Mouse (Mus musculus) C2C12 (cell line): Measurements from ENCODE around the gene Fam193a. TPM values are rescaled to one million over a fixed set of nuclear protein-coding genes. Genes with fewer than 3 reads are reported as not detected.

Source experiments
- H3K27me3 ChIP-seq: one replicate; pipeline ENCODE4 v1.6.1; 2011; ENCODE audit not compliant: control insufficient read depth, insufficient read depth, insufficient read length
- H3K36me3 ChIP-seq: one replicate; pipeline ENCODE4 v1.6.1; 2011; ENCODE audit not compliant: control insufficient read depth, insufficient read depth
- H3K4me3 ChIP-seq: one replicate; pipeline ENCODE4 v1.5.1; 2011; ENCODE audit warnings: mild to moderate bottlenecking, control low read depth; ENCODE audit not compliant: poor library complexity, insufficient read depth, severe bottlenecking
- H3K79me2 ChIP-seq: one replicate; pipeline ENCODE4 v1.6.1; 2011; ENCODE audit not compliant: control insufficient read depth, insufficient read depth
- H3K79me3 ChIP-seq: one replicate; pipeline ENCODE4 v1.6.1; 2011; ENCODE audit warnings: low read depth, control low read depth
- H3ac ChIP-seq: one replicate; pipeline ENCODE3; 2011; ENCODE audit warnings: low read depth; ENCODE audit not compliant: control insufficient read depth, insufficient read length
- CEBPB ChIP-seq: IDR thresholded peaks from one replicate; pipeline ENCODE4 v1.6.1; 2011; ENCODE audit warnings: low read depth, mild to moderate bottlenecking, control low read depth, moderate library complexity
- CTCF ChIP-seq: IDR thresholded peaks from one replicate; pipeline ENCODE4 v1.5.1; 2011; ENCODE audit not compliant: control insufficient read depth, insufficient read depth, insufficient read length
- FOSL1 ChIP-seq: IDR thresholded peaks from one replicate; pipeline ENCODE4 v1.8.0; 2011; ENCODE audit warnings: mild to moderate bottlenecking, low read length; ENCODE audit not compliant: poor library complexity, insufficient read depth, severe bottlenecking
- MAX ChIP-seq: IDR thresholded peaks from one replicate; pipeline ENCODE4 v1.6.1; 2011; ENCODE audit warnings: mild to moderate bottlenecking, control low read depth
- MYOD1 ChIP-seq: IDR thresholded peaks from one replicate; pipeline ENCODE4 v1.6.1; 2011; ENCODE audit warnings: low read depth; ENCODE audit not compliant: control insufficient read depth, insufficient read length
- MYOG ChIP-seq: IDR thresholded peaks from one replicate; pipeline ENCODE4 v1.6.1; 2011; ENCODE audit not compliant: control insufficient read depth, insufficient read length; ENCODE audit errors: extremely low read depth
- USF1 ChIP-seq: IDR thresholded peaks from one replicate; pipeline ENCODE4 v1.6.1; 2011; ENCODE audit warnings: low read depth, mild to moderate bottlenecking, control low read depth, moderate library complexity
- polyA plus RNA-seq: library from polyadenylated mRNA; unstranded; fragments of >200 nt; fragmentation: generic; extraction: Trizol; gene quantifications from one replicate; pipeline ENCODE4 v1.2.1, GENCODE M21; 2012; ENCODE audit warnings: missing spikeins

The Fam193a gene
- polyA plus RNA-seq, 1 experiment = 11.4 TPM

DNA sequence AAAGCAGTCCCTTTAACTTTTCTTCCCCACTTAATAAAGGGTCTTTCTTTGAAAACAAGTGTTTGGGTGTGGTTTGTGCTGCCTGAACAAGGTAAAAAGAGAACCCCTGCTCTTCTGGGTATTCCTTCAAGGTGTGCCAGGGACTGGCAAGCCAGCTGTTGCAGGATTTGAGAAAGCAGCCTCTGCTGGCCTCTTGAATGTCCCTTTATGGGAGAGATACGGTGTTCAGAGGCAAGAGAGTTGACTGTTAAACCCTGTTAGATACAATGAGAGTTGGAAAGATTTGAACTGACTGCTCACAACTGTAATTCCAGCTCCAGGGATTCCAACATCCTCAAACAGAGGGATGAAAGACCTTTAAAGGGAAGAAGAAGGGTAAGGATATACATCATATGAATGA, 35.7 kb upstream of the Fam193a start:
- H3K4me3 ChIP-seq = no peak overlapping the region
- H3K36me3 ChIP-seq = peaks cover 9% of the 10 kb centered on the region
- TF ChIP-seq FOSL1 (no peak), MYOD1 (no peak), CTCF (no peak), CEBPB (no peak), MYOG (no peak), USF1 (no peak), MAX (no peak)
- peaks cover 31% of the 10 kb centered on the region for H3K79me3 ChIP-seq
- H3K79me2 ChIP-seq = peaks cover 43% of the 10 kb centered on the region
- no peaks in the 10 kb centered on the region for H3K27me3 ChIP-seq
- no peak overlapping the region for H3ac ChIP-seq

DNA sequence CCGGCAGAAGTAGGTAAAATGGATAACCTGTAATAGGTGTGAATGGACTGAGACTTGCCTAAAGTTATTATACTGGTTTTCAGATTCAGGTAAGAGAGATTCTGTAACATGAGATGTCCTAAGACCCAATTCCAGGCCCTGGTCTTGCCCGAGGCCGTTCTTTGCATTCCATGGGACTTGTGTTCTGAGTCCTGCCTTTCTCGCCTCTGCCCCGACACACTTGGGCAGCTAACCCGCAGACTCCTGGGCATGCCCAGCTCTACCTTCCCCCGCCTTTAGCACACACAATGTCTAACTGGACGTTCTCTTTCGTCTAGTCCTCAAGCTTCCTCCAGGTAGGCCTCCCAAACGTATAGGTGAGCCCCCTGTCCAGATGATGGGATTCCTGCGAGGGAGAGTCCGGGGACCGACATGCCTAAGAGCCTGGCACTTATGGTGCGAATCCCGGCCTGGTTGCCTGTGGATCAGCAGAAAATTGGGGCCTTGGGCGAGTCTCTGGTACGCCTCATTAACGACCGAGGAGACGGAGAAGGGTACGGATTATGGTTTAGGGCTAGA, 34.1 kb upstream of the Fam193a start:
- peaks cover 58% of the 10 kb centered on the region for H3K79me2 ChIP-seq
- no peaks in the 10 kb centered on the region for H3K27me3 ChIP-seq
- no peak for TF ChIP-seq CTCF
- no peak for TF ChIP-seq FOSL1
- TF ChIP-seq CEBPB = no peak
- no peak for TF ChIP-seq MAX
- no peak for TF ChIP-seq USF1
- no peak for TF ChIP-seq MYOG
- no peak for TF ChIP-seq MYOD1
- H3K4me3 ChIP-seq = peak overlapping the region; percentile 65
- H3K79me3 ChIP-seq = peaks cover 47% of the 10 kb centered on the region
- H3K36me3 ChIP-seq = peaks cover 16% of the 10 kb centered on the region
- H3ac ChIP-seq = peak overlapping the region; percentile 68

DNA sequence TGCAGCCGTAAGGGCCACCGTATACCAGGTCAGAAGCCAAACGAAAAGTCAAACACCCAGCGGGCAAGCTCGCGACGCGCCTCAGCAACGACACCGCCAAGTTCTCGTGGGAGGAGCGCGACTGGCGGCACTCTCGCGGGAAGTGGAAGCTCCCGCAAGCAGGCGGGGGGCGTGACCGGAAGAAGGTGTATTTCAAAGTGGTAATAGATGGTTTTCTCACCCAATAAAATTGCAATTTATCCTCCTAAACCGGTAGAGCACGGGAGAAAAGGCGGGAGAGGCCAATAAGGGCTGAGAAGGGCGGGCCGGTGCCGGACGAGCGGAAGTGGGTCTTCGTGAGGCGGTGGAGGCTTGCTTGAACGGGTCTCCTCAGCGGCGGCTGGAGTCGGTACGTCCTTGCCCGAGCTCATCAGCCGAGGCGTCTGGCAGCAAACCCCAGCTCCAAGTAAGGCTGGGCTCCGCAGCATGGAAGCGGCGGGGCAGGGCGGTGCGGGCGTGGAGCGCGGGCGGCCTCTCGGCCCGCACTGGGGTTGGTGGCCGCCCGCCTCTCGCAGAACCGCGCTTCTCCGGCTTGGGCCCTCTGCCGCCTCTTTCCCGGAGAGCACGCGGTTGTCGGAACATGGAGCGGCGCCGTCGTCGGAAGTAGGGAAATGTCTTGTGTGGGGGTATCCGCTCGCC, 33.5 kb upstream of the Fam193a start, which contains the start of gene Rnf4:
TSS of gene Rnf4 (plus strand) at position 193 of the 678 bp plus-strand sequence.
- H3K79me2 ChIP-seq = peaks cover 64% of the 10 kb centered on the region
- H3K4me3 ChIP-seq = peak within 1 kb of the TSS; percentile 65

DNA sequence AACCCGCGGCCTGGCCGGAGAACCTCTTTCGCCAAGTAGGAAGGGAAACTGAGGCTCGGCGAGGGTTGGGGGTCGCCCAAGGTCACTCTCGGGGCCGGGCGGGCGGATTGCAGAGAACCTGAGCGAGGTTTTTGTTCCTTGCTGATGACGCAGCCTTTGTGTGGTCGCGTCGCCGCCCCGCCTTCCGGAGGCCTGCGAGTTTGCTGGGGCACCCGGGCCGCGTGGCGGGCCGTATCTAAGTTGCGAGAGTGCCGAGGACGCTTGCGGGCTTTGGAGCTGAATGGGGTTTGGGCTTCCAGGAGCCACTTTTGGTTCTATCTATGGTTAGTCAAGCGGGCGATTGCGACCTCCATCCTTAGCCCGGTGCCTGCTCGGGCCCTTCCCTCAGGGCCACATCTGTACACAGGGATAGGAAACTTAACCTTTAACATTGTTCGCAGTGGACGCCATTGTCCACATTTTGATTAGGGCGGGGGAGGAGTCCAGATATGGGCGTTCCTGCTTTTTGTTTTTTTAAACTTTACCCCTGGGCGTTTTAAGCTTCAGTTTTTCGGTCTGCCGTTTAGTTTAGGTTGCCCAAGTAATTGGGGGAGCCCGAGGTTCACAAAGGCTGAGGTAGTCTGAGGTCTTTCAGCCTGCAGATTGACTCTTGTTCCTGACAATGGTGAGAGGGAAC, 32.8 kb upstream of the Fam193a start:
- Histone ChIP-seq H3K27me3 (no peaks in the 10 kb centered on the region), H3K79me3 (peaks cover 60% of the 10 kb centered on the region), H3K36me3 (peaks cover 16% of the 10 kb centered on the region), H3K79me2 (peaks cover 71% of the 10 kb centered on the region), H3K4me3 (peak overlapping the region; percentile 65), H3ac (peak overlapping the region; percentile 95)
- TF ChIP-seq MAX = peak; percentile 79
- no peak for TF ChIP-seq MYOD1
- no peak for TF ChIP-seq CTCF
- no peak for TF ChIP-seq MYOG
- no peak for TF ChIP-seq FOSL1
- TF ChIP-seq CEBPB = no peak
- no peak for TF ChIP-seq USF1

More for the DNA sequence above, 33.5 kb upstream of the Fam193a start, which contains the start of gene Rnf4:
- Histone ChIP-seq H3K27me3 (no peaks in the 10 kb centered on the region), H3K36me3 (peaks cover 16% of the 10 kb centered on the region), H3K79me3 (peaks cover 53% of the 10 kb centered on the region), H3ac (peak within 1 kb of the TSS; percentile 95)
- TF ChIP-seq MAX (no peak), FOSL1 (no peak), USF1 (peak; percentile 58)

DNA sequence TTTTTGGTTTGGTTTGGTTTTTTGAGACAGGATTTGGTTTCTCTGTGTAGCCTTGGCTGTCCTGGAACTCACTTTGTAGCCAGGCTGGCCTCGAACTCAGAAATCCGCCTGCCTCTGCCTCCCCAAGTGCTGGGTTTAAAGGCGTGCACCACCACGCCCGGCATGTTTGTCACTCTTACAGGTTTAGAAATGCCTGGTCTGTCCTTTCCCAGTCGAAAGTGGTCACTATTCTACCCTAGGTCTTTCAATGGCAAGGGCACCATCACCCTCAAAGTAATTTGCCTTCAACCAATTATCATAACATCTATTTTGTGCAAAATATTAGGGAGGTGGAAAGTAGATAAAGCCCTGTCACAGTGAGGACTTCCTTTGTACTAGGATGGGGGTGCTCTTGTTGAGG, 29.5 kb upstream of the Fam193a start:
- Histone ChIP-seq H3K27me3 (no peaks in the 10 kb centered on the region), H3K79me2 (peaks cover 98% of the 10 kb centered on the region), H3K4me3 (no peak overlapping the region), H3ac (no peak overlapping the region), H3K79me3 (peaks cover 87% of the 10 kb centered on the region), H3K36me3 (peaks cover 35% of the 10 kb centered on the region)
- TF ChIP-seq MYOD1 (no peak), CEBPB (no peak), FOSL1 (no peak), MAX (no peak), USF1 (no peak), CTCF (no peak), MYOG (no peak)

DNA sequence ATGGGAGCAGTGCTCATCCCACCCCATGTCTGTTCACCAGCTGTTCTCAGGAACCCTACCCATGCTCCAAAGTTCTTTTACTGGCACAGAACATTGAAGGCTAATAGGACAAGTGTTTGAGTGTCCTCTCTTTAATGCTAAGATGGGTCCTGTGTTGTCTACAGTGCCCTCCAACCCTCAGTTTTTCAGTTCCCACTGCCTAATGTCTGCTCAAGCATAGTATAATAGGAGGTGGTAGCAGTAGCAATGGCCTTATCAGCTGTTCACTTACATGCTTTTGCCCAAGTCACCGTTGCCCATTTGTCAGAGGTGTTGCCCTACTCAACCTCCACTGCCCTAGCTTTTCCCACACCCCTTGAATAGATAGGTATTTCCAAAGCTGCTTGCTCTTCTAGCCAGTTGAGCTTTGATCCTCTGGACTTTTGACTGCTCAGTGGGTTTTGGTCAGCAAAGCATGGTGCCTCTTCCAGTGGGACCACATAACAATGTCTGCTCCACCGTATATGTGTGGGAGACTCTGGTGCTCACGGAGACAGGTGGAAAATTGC, 17.6 kb upstream of the Fam193a start:
- peaks cover 18% of the 10 kb centered on the region for H3K79me3 ChIP-seq
- no peaks in the 10 kb centered on the region for H3K27me3 ChIP-seq
- peaks cover 47% of the 10 kb centered on the region for H3K79me2 ChIP-seq
- H3K36me3 ChIP-seq = peaks cover 97% of the 10 kb centered on the region
- H3K4me3 ChIP-seq = no peak overlapping the region
- TF ChIP-seq USF1 = no peak
- TF ChIP-seq MYOG = no peak
- TF ChIP-seq CTCF = no peak
- no peak for TF ChIP-seq CEBPB
- no peak for TF ChIP-seq FOSL1
- TF ChIP-seq MAX = no peak
- TF ChIP-seq MYOD1 = no peak
- no peak overlapping the region for H3ac ChIP-seq
